Mouse (Mus musculus) bone marrow macrophage, adult 2 months (primary cell): ENCODE data around the gene Hrasls.

Source experiments
- CTCF ChIP-seq: IDR thresholded peaks from 2 replicates; pipeline ENCODE4 v1.5.1; 2012; ENCODE audit warnings: low read depth, mild to moderate bottlenecking, low read length, moderate library complexity
- POLR2A ChIP-seq: IDR thresholded peaks from 2 replicates; pipeline ENCODE4 v1.6.1; 2012; ENCODE audit warnings: mild to moderate bottlenecking, low read depth, low read length, borderline replicate concordance

DNA sequence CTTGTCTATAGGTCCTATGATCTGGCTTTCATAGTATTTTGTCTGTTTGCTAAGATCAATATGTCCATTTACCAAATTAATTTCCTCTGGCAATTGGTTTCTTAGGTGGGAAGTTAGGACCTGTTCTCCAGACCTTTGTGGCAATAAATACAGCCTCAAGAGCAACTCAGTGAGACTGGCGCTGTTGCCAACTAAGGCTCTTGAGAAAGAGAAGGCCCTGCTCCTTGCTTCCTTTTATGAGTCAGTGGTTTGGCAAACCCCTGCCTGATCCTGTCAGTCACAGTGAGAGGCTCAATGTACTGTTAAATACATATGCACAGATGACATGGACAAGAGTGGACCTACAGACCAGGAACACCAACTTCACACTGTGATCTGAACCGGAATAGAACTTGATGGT is 36.3 kb upstream of the Hrasls start:
- TF ChIP-seq CTCF: no peak
- no peak for TF ChIP-seq POLR2A
